Mouse (Mus musculus): ENCODE measurements around the gene Atxn7l3. TPM values are rescaled to one million over a fixed set of nuclear protein-coding genes. Genes with fewer than 3 reads are reported as not detected.

Atxn7l3 gene
- polyA plus RNA-seq, 1 experiment: 80.0 TPM

DNA sequence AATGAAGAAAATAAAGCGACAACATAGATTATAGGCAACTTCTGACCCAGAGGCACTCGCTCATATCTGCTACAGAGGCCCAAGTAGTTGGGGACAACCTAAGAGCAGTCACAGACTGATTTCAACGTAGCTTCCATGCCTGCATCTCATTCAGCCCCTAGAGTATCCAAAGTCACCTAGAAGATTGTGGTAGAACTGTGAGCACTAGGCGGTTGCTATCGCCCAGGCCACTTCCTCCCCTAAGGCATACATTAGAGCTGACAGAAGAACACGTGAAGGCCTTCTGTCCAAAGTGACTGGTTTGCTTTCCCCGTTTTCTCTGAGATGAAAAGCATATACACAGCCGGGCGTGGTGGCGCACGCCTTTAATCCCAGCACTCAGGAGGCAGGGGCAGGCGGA lies 17.9 kb upstream of the Atxn7l3 start:
- Histone ChIP-seq H3K9me3 (no peaks in the 10 kb centered on the region), H3K27me3 (replicated peaks) (no peaks in the 10 kb centered on the region), H3K36me3 (replicated peaks; ENCODE audit: low read length) (peaks cover 68% of the 10 kb centered on the region), H3K4me3 (replicated peaks) (no peak overlapping the region), H3K4me1 (peaks cover 69% of the 10 kb centered on the region)
- TF ChIP-seq GATA1 (IDR thresholded peaks at IDR 0.05; ENCODE audit: borderline replicate concordance, low read length) (no peak), FLI1 (IDR thresholded peaks at IDR 0.05; ENCODE audit: low read length) (no peak)

DNA sequence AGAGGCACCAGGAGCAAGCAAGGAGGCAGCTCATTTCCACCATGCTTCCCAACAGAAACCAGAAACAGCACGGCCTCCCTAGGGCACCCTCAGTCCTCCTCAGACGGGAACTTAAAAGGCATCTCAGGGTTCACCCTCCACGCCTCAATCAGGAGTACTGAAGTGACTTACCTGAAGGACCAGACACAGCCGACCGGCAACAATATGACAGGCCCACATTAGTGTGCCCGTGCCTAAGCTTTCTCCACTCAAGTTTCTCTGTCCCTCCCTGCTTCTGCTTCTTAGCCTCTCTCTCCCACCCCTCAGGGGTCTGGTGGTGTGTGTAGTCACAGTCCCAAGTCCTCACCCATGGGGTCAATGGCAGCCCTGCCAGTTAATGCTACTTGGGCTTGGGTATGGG lies 16.2 kb upstream of the Atxn7l3 start:
- Histone ChIP-seq H3K9me3 (no peaks in the 10 kb centered on the region), H3K27me3 (replicated peaks) (no peaks in the 10 kb centered on the region), H3K4me3 (replicated peaks) (no peak overlapping the region), H3K36me3 (replicated peaks; ENCODE audit: low read length) (peaks cover 83% of the 10 kb centered on the region), H3K4me1 (peaks cover 87% of the 10 kb centered on the region)
- no peak for TF ChIP-seq GATA1 (IDR thresholded peaks at IDR 0.05; ENCODE audit: borderline replicate concordance, low read length)
- TF ChIP-seq FLI1 (IDR thresholded peaks at IDR 0.05; ENCODE audit: low read length): no peak

DNA sequence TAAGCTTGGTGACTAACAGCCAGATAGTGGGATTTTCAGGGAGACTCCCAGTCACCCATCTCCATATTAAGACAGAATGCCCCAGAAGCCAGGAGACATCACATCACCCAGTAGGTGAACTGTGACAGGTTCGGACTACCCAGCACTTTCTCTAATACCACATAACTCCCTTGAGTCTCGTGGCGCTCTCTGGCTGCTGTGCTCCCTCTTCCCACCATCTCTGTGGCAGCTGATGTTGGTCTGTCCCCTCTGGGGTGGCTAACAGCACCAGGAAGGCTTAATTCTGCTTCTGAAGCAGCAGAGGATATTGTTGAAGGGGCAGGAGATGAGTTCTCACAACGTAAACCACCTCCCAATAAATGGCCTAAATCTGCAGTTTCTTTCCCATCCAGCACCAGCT lies 15.5 kb upstream of the Atxn7l3 start:
- Histone ChIP-seq H3K27me3 (replicated peaks) (no peaks in the 10 kb centered on the region), H3K4me3 (replicated peaks) (no peak overlapping the region), H3K36me3 (replicated peaks; ENCODE audit: low read length) (peaks cover 89% of the 10 kb centered on the region), H3K9me3 (no peaks in the 10 kb centered on the region), H3K4me1 (peaks cover 88% of the 10 kb centered on the region)
- TF ChIP-seq FLI1 (IDR thresholded peaks at IDR 0.05; ENCODE audit: low read length): no peak
- TF ChIP-seq GATA1 (IDR thresholded peaks at IDR 0.05; ENCODE audit: borderline replicate concordance, low read length): no peak

- no peak for TF ChIP-seq FLI1 (IDR thresholded peaks at IDR 0.05; ENCODE audit: low read length)
- no peak for TF ChIP-seq GATA1 (IDR thresholded peaks at IDR 0.05; ENCODE audit: borderline replicate concordance, low read length)
- no peaks in the 10 kb centered on the region for H3K9me3 ChIP-seq
- peaks cover 92% of the 10 kb centered on the region for H3K4me1 ChIP-seq
- no peaks in the 10 kb centered on the region for H3K27me3 ChIP-seq (replicated peaks)
- H3K36me3 ChIP-seq (replicated peaks; ENCODE audit: low read length): peaks cover 98% of the 10 kb centered on the region
- H3K4me3 ChIP-seq (replicated peaks): no peak overlapping the region
Observed at GRCm38 (mm10) chr11:102310768-102311695, 14.6 kb upstream of the Atxn7l3 start.

GRCm38 (mm10) chr11:102309821-102310617 lies 13.6 kb upstream of the Atxn7l3 start:
- Histone ChIP-seq H3K27me3 (replicated peaks) (no peaks in the 10 kb centered on the region), H3K4me1 (peaks cover 86% of the 10 kb centered on the region), H3K9me3 (no peaks in the 10 kb centered on the region), H3K36me3 (replicated peaks; ENCODE audit: low read length) (peaks cover 96% of the 10 kb centered on the region), H3K4me3 (replicated peaks) (peak overlapping the region; percentile 89)
- TF ChIP-seq GATA1 (IDR thresholded peaks at IDR 0.05; ENCODE audit: borderline replicate concordance, low read length): no peak
- no peak for TF ChIP-seq FLI1 (IDR thresholded peaks at IDR 0.05; ENCODE audit: low read length)

DNA sequence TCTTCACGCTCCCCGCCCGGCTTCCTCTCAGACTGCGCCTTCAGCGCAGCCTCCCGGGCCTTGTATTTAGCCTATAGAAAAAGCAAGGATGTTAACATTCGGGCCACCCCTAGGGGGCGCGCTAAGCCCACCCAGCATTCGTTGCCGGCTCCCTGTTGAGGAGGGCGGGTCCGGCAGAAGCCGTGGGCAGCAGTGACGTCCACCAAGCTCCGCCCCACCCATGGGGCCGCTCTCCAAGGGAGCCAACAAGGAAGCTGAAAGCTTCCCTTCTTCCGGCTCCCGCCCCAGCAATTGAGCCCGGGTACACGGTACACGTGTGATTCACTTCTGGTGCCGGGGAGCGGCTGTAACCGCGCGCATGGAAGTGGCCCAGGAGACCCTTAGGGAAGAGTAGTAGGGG lies 12.5 kb upstream of the Atxn7l3 start:
- H3K9me3 ChIP-seq: no peaks in the 10 kb centered on the region
- peaks cover 89% of the 10 kb centered on the region for H3K36me3 ChIP-seq (replicated peaks; ENCODE audit: low read length)
- peak overlapping the region; percentile 89 for H3K4me3 ChIP-seq (replicated peaks)
- no peaks in the 10 kb centered on the region for H3K27me3 ChIP-seq (replicated peaks)
- TF ChIP-seq FLI1 (IDR thresholded peaks at IDR 0.05; ENCODE audit: low read length) (no peak; the same call in 1 of the 2 replicates), GATA1 (IDR thresholded peaks at IDR 0.05; ENCODE audit: borderline replicate concordance, low read length) (no peak)
- peaks cover 76% of the 10 kb centered on the region for H3K4me1 ChIP-seq

DNA sequence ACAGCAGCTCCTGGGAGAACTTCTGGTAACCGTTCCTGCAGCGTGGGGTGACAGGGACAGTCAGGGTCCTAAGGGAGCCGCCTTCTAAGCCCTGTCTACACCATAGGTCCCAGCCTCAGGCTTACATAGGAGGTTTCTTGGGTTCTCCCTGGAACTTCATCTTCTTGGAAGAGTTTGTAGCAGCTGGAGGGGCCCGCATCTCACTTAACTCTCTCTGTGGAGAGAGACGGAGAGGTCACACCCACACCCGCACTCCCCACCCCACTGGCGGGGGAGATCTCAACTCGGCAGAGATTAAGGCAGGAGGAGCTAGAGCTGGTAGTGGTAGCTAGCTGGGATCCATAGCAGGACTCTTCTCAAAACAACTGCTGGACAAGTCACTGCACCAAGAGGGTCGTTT lies 11.7 kb upstream of the Atxn7l3 start:
- H3K36me3 ChIP-seq (replicated peaks; ENCODE audit: low read length): peaks cover 80% of the 10 kb centered on the region
- H3K4me3 ChIP-seq (replicated peaks): no peak overlapping the region
- TF ChIP-seq GATA1 (IDR thresholded peaks at IDR 0.05; ENCODE audit: borderline replicate concordance, low read length) (no peak), FLI1 (IDR thresholded peaks at IDR 0.05; ENCODE audit: low read length) (no peak)
- no peaks in the 10 kb centered on the region for H3K9me3 ChIP-seq
- peaks cover 69% of the 10 kb centered on the region for H3K4me1 ChIP-seq
- H3K27me3 ChIP-seq (replicated peaks): no peaks in the 10 kb centered on the region

- no peak for TF ChIP-seq FLI1 (IDR thresholded peaks at IDR 0.05; ENCODE audit: low read length)
- Histone ChIP-seq H3K27me3 (replicated peaks) (no peaks in the 10 kb centered on the region), H3K4me1 (peaks cover 49% of the 10 kb centered on the region), H3K36me3 (replicated peaks; ENCODE audit: low read length) (peaks cover 53% of the 10 kb centered on the region), H3K9me3 (no peaks in the 10 kb centered on the region), H3K4me3 (replicated peaks) (no peak overlapping the region)
Observed at GRCm38 (mm10) chr11:102305359-102305758, 8.9 kb upstream of the Atxn7l3 start.

DNA sequence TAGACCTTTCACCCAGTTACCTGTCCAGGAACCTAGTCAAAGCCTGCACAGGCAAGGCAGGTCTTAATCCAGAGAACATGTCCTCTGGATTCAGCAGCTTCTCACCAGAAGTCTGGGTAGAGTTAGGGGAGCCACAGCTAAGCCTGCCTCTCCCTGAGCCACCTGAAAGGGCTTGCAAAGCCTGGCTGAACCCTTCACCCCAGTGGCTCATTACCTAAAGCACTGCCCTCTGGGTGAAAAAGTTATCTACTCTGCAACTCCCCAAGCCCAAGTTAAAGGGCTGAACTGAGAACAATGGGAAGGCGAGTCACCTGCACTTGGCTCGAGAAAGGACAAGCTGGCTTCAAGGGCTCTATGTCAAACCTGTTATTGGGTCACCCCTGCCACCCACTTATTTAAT lies 7.7 kb upstream of the Atxn7l3 start:
- no peaks in the 10 kb centered on the region for H3K9me3 ChIP-seq
- H3K4me1 ChIP-seq: peaks cover 41% of the 10 kb centered on the region
- H3K27me3 ChIP-seq (replicated peaks): no peaks in the 10 kb centered on the region
- no peak overlapping the region for H3K4me3 ChIP-seq (replicated peaks)
- H3K36me3 ChIP-seq (replicated peaks; ENCODE audit: low read length): peaks cover 41% of the 10 kb centered on the region
- TF ChIP-seq FLI1 (IDR thresholded peaks at IDR 0.05; ENCODE audit: low read length) (no peak), GATA1 (IDR thresholded peaks at IDR 0.05; ENCODE audit: borderline replicate concordance, low read length) (no peak)

DNA sequence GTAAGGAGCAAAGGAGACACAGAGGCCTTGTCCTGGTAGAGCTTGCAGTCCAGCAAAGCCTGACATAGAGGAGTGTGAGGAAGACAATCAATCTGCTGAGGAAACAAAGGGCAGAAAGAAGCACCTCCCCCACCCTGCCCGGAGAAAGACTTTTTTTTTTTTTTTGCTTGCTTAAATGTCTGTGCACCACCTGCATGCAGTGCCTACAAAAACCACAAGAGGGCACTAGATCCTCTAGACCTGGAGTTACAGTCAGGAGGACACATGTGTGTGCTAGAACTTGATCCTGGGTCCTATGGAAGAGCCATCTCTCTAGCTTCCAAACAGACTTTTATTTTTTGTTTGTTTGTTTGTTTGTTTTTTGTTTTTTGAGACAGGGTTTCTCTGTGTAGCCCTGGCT lies 3.4 kb upstream of the Atxn7l3 start:
- Histone ChIP-seq H3K4me3 (replicated peaks) (no peak overlapping the region), H3K9me3 (no peaks in the 10 kb centered on the region), H3K4me1 (peaks cover 35% of the 10 kb centered on the region), H3K36me3 (replicated peaks; ENCODE audit: low read length) (peaks cover 5% of the 10 kb centered on the region), H3K27me3 (replicated peaks) (no peaks in the 10 kb centered on the region)
- TF ChIP-seq FLI1 (IDR thresholded peaks at IDR 0.05; ENCODE audit: low read length): no peak
- TF ChIP-seq GATA1 (IDR thresholded peaks at IDR 0.05; ENCODE audit: borderline replicate concordance, low read length): no peak

All from megakaryocyte, embryonic 14.5 days (primary cell).